Mouse (Mus musculus) kidney, postnatal 0 days (tissue): Measurements from ENCODE around the gene Pdgfc. TPM values are rescaled to one million over a fixed set of nuclear protein-coding genes. Genes with fewer than 3 reads are reported as not detected.

Experiments
- ATAC-seq: fragments of 200-750 bp; cut with Nextera tagmentation; replicated peaks from 2 replicates; pipeline ENCODE4 v1.8.0; 2017; ENCODE audit warnings: low read depth, moderate number of reproducible peaks, moderate TSS enrichment, moderate library complexity; ENCODE audit not compliant: low FRiP score
- DNase-seq: peaks from one replicate; pipeline ENCODE4 v3.0.0-alpha.2; 2016; ENCODE audit warnings: low spot score
- H3K27ac ChIP-seq: fragments of 300-500 bp; sonication (generic); 2 replicates; pipeline ENCODE4 v1.5.1; 2014; ENCODE audit warnings: mild to moderate bottlenecking
- H3K27me3 ChIP-seq: fragments of 300-500 bp; sonication (generic); 2 replicates; pipeline ENCODE4 v1.6.1; 2014; ENCODE audit warnings: low read length, mixed read lengths; ENCODE audit not compliant: insufficient read depth
- H3K36me3 ChIP-seq: fragments of 300-500 bp; sonication (generic); 2 replicates; pipeline ENCODE4 v1.6.1; 2014; ENCODE audit warnings: low read length, mixed read lengths; ENCODE audit not compliant: insufficient read depth
- H3K4me1 ChIP-seq: fragments of 300-500 bp; sonication (generic); replicated peaks from 2 replicates; pipeline ENCODE4 v1.6.1; 2014; ENCODE audit warnings: antibody characterized with exemption, low read length, mixed read lengths; ENCODE audit not compliant: insufficient read depth
- H3K4me2 ChIP-seq: fragments of 300-500 bp; sonication (generic); 2 replicates; pipeline ENCODE4 v1.6.1; 2014; ENCODE audit warnings: mild to moderate bottlenecking, low read length, moderate library complexity, mixed read lengths
- H3K4me3 ChIP-seq: fragments of 300-500 bp; sonication (generic); replicated peaks from 2 replicates; pipeline ENCODE4 v1.5.1; 2014; ENCODE audit warnings: low read depth, low read length
- H3K9ac ChIP-seq: fragments of 300-500 bp; sonication (generic); 2 replicates; pipeline ENCODE4 v1.6.1; 2014; ENCODE audit warnings: low read depth, low read length
- H3K9me3 ChIP-seq: fragments of 300-500 bp; sonication (generic); replicated peaks from 2 replicates; pipeline ENCODE4 v1.6.1; 2016; ENCODE audit warnings: low read length, inconsistent platforms, mixed read lengths
- CTCF ChIP-seq: IDR thresholded peaks from 2 replicates; pipeline ENCODE4 v1.5.1; 2016; ENCODE audit warnings: antibody characterized with exemption, low read depth, mild to moderate bottlenecking, moderate library complexity
- WGBS: fragments of 180-500 bp; shearing (Covaris S2); extraction: QIAGEN DNeasy Blood & Tissue Kit; methylation state at CpG from one replicate; pipeline ENCODE4 v1.1.7; 2014; 5-methylcytosine and 5-hydroxymethylcytosine counted together
- polyA plus RNA-seq: library from polyadenylated mRNA; unstranded; fragments of >200 nt; fragmentation: Nextera tagmentation; extraction: Ambion mirVana; gene quantifications from 2 replicates; pipeline ENCODE4 v1.2.1, GENCODE M21; 2015

Pdgfc gene
- polyA plus RNA-seq, 1 experiment from 2014 or later: 36.1 TPM

DNA sequence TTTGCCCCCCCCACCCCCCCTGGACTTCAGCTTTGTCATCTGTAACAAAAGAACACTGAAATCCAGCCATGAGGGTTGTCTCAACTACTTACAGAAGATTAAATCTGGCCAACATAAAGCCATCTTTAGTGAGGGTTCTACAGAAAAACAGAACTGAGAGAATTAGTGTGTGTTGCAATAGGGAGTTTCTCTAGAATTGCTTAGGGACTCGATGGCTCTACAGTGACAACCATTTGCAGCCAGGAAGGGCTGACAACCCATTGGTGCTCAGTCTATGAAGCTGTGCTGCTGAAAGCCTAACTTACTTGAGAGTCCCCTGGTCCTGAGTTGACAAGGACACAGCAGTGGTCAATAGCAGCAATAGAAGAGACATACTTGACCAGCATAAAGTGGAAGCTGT is 21.5 kb downstream of the Pdgfc start:
- WGBS: 83% methylated on average over 1 of the region's 1 CpGs
- no peak overlapping the region for H3K9ac ChIP-seq
- no peak for ATAC-seq
- no peaks in the 10 kb centered on the region for H3K9me3 ChIP-seq
- no peak for DNase-seq
- peaks cover under 1% of the 10 kb centered on the region; the same call in 1 of the 2 replicates for H3K4me1 ChIP-seq
- H3K27ac ChIP-seq: peak overlapping the region; percentile 77
- no peak for TF ChIP-seq CTCF
- H3K36me3 ChIP-seq: no peaks in the 10 kb centered on the region
- no peak overlapping the region for H3K4me3 ChIP-seq
- no peaks in the 10 kb centered on the region for H3K27me3 ChIP-seq
- no peak overlapping the region for H3K4me2 ChIP-seq

DNA sequence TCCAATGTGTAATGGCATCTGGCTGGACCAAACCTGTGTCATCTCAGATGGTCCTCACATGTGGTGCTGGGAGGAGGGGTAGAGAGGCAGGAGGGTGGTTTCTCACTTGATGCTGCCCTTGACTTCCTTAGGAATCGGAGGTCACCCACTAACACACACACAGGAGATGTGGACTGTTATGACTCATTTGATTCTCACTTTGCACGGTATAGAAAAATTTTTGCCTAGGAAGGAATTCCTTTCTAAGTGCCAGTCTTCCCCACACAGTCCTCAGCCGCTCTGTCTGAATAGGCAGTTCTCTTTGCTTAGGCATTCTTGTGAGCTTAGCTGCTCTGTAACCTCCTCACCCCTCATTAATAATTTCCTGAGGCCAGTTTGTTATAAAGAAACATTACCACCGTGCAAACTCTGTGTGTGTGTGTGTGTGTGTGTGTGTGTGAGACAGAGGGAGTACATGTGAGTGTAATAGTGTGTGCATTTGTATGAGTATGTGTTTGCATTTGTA is 22.4 kb downstream of the Pdgfc start:
- Histone ChIP-seq H3K27ac (peak overlapping the region; percentile 77; the same call in 1 of the 2 replicates), H3K4me3 (no peak overlapping the region), H3K4me2 (no peak overlapping the region), H3K9me3 (no peaks in the 10 kb centered on the region), H3K36me3 (no peaks in the 10 kb centered on the region), H3K27me3 (no peaks in the 10 kb centered on the region), H3K4me1 (no peaks in the 10 kb centered on the region; the same call in 1 of the 2 replicates), H3K9ac (no peak overlapping the region)
- no peak for TF ChIP-seq CTCF
- WGBS: 17% methylated on average over 4 of the region's 4 CpGs
- ATAC-seq: peak; percentile 94
- DNase-seq: peak; percentile 73

DNA sequence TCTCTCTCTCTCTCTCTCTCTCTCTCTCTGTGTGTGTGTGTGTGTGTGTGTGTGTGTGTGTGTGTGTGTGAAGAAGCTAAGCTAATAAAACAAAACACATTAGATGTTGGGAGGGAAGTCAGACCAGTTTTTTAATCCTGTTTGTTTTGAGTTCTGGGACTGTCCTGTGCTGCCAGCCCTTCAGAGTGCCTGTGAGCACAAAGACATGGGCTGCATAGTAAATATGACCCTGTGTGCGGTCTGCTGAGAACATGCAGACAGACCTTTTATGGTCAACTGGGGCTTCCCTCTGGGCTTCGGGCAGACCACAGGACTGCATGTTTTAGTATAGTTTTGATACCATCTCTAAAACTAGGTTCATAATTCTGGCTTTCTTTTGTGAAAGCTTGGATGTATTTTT is 32.3 kb downstream of the Pdgfc start:
- Histone ChIP-seq H3K9me3 (no peaks in the 10 kb centered on the region), H3K27me3 (no peaks in the 10 kb centered on the region), H3K4me2 (no peak overlapping the region), H3K36me3 (no peaks in the 10 kb centered on the region), H3K4me3 (no peak overlapping the region), H3K9ac (no peak overlapping the region), H3K4me1 (no peaks in the 10 kb centered on the region), H3K27ac (no peak overlapping the region)
- 31% methylated on average over 2 of the region's 2 CpGs for WGBS
- TF ChIP-seq CTCF: no peak
- DNase-seq (no peak), ATAC-seq (no peak)

DNA sequence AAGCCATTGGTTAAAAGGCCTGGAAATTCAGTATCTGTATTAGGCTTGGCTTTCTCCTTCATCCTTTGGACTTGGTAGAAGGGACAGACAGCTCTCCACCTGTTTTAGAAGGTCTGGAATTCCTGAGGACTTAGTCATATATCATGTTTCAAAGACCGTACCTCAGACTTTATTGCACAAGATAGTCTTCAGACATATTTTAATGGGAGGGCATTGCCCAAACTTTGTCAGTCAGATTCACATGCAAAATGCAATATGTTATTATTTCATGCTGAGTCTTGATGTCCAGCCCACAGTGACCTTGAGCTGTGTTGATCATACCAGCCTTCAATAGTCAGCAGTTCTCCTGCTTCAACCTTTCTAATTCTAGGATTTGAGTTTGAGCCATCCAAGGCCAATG is 64.9 kb downstream of the Pdgfc start:
- peak overlapping the region; percentile 54; the same call in 1 of the 2 replicates for H3K27ac ChIP-seq
- no peak for ATAC-seq
- no peaks in the 10 kb centered on the region for H3K27me3 ChIP-seq
- no peak for DNase-seq
- WGBS: 55% methylated on average over 1 of the region's 1 CpGs
- H3K4me1 ChIP-seq: peaks cover 10% of the 10 kb centered on the region; the same call in 1 of the 2 replicates
- no peak for TF ChIP-seq CTCF
- no peak overlapping the region for H3K9ac ChIP-seq
- H3K36me3 ChIP-seq: no peaks in the 10 kb centered on the region
- no peak overlapping the region for H3K4me3 ChIP-seq
- no peaks in the 10 kb centered on the region for H3K9me3 ChIP-seq
- H3K4me2 ChIP-seq: no peak overlapping the region

DNA sequence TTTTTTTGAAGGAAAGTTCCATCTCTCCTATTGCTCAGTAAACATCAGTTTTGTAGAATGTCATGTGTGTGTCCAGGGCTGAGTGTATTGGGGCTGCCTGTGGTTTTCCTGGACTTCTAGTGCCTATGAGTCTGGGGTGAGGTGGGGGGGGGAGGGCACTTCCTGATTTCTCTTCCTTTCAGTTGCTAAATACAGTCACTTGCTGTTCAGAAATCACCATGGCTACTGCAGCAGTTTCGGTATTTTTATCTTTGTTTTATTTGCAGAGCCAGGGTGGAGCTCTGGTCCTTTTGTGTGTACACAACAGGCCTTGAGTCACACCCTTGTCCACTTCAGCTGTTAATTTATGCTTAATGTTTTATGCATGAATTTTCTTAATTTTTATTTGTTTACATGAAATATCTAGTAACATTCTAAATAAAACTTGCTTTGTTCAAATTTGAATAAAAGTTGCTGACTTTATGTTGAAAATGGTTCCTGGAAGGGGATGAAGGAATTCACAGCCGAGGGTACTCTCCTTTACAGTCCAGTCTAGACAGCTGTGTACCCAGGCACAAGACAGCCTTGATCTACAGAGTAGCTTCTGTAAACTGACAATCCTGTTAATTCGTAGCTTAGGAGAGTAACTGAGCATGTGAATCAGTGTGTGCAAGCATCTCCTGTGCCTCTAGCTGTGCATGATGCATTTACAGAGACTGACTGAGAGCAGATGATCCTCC is 66.1 kb downstream of the Pdgfc start:
- Histone ChIP-seq H3K27ac (peak overlapping the region; percentile 54), H3K36me3 (no peaks in the 10 kb centered on the region), H3K27me3 (no peaks in the 10 kb centered on the region), H3K4me1 (peaks cover 6% of the 10 kb centered on the region; the same call in 1 of the 2 replicates), H3K4me2 (peak overlapping the region; percentile 4; the same call in 1 of the 2 replicates), H3K9ac (no peak overlapping the region), H3K9me3 (no peaks in the 10 kb centered on the region), H3K4me3 (no peak overlapping the region)
- 24% methylated on average over 3 of the region's 3 CpGs for WGBS
- DNase-seq: peak; percentile 39
- TF ChIP-seq CTCF: no peak
- peak; percentile 72 for ATAC-seq

DNA sequence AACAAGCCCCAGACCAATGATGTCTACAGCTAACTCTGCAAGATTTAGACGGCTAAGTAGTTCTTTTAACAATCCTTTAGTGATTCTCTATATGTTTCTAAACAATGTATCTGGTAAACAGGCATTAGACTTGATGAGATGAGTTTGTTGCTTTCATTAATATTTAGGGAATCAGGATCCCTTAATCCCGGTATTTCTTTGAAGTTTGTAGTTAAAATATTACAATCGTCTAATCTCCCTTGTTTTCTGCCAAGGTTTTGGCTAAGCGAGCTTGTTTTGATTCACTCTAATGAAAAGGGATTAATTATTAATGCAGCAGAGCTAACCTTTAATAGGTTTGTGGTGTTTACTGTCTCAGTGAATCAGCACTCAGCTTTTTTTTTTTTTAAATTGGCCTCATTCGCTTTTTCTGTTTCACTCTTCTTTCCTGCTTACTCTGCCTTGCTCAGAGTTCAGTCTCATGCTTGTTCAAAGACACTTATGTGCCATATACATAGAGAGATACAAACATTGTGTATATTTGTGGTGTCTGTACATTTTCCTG is 66.7 kb downstream of the Pdgfc start:
- peak; percentile 71; the same call in 1 of the 2 replicates for ATAC-seq
- Histone ChIP-seq H3K9ac (no peak overlapping the region), H3K4me1 (peaks cover 6% of the 10 kb centered on the region; the same call in 1 of the 2 replicates), H3K4me3 (no peak overlapping the region), H3K27me3 (no peaks in the 10 kb centered on the region), H3K27ac (peak overlapping the region; percentile 54), H3K4me2 (peak overlapping the region; percentile 4; the same call in 1 of the 2 replicates), H3K36me3 (no peaks in the 10 kb centered on the region), H3K9me3 (no peaks in the 10 kb centered on the region)
- DNase-seq: peak; percentile 31
- WGBS: 48% methylated on average over 5 of the region's 5 CpGs
- no peak for TF ChIP-seq CTCF
